Mouse (Mus musculus) small intestine, adult 2 months (tissue): ENCODE measurements around the gene Tmigd1.
"Not testable (repeated sequence)": the region's sequence is repeated elsewhere in the genome, so short reads cannot be mapped to it uniquely, and the experiment has no call there.

ENCODE experiments used
- CTCF ChIP-seq: fragments of 200-500 bp; IDR thresholded peaks from 2 replicates; pipeline ENCODE4 v1.5.1; 2012; ENCODE audit warnings: low read depth, mild to moderate bottlenecking, control low read depth, inconsistent platforms, low read length, moderate library complexity, mixed read lengths; ENCODE audit not compliant: insufficient replicate concordance, insufficient read length; ENCODE audit errors: extremely low read depth
- POLR2A ChIP-seq: fragments of 200-500 bp; IDR thresholded peaks from 2 replicates; pipeline ENCODE4 v1.6.1; 2012; ENCODE audit warnings: low read depth, mild to moderate bottlenecking, control low read depth, inconsistent platforms, low read length, moderate library complexity

GRCm38 (mm10) chr11:76928586-76928985 is 26.6 kb downstream of the Tmigd1 start:
- TF ChIP-seq CTCF, POLR2A: not testable (repeated sequence)
